Mouse (Mus musculus) lung, postnatal 0 days (tissue): ENCODE data around the gene Prkcz.

Experiments used
- CTCF ChIP-seq: IDR thresholded peaks from 2 replicates; pipeline ENCODE4 v1.5.1; 2016; ENCODE audit warnings: antibody characterized with exemption, mild to moderate bottlenecking
- EP300 ChIP-seq: IDR thresholded peaks from 2 replicates; pipeline ENCODE4 v1.6.1; 2016; ENCODE audit warnings: antibody characterized with exemption, mild to moderate bottlenecking, control low read depth

DNA sequence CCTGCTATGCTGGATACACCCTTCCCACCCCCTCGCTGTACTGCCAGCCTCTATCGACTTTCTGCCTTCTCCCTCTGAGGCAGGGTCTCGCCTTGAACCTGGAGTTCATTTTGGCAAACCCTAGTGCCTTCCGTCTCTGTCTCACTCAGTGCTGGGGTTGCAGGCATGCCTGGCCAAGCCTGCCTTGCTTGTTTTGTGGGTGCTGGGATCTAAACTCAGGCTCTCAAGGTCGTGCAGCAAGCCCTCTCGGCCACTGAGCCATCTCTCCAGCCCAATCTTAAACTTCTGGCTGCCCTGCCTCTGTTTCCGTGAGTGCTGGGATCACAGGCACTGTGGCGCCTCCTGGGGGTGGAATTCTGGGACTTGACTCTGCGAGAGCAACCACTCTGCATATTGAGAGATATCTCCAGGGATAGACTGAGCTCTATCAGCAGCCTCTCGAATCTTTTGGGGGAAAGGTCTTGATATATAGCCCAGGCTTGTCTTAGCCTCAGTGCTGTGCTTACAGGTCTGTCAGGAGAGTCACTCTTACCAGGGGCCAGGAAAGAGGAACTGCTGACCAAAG, 66.1 kb downstream of the Prkcz start:
- TF ChIP-seq EP300 (no peak), CTCF (peak; percentile 26; the same call in 1 of the 2 replicates)
